Mouse (Mus musculus) liver, embryonic 16.5 days (tissue): ENCODE data around the gene Gm17490. TPM values are rescaled to one million over a fixed set of nuclear protein-coding genes. Genes with fewer than 3 reads are reported as not detected.
"Not testable (repeated sequence)": the region's sequence is repeated elsewhere in the genome, so short reads cannot be mapped to it uniquely, and the experiment has no call there.

ENCODE experiments used
- ATAC-seq: fragments of 200-750 bp; cut with Nextera tagmentation; 2 replicates; pipeline ENCODE4 v1.8.0; 2017; ENCODE audit warnings: low read depth, mild to moderate bottlenecking, moderate number of reproducible peaks, moderate library complexity
- H3K27ac ChIP-seq: fragments of 300-500 bp; sonication (generic); 2 replicates; pipeline ENCODE4 v1.5.1; 2014; ENCODE audit warnings: mild to moderate bottlenecking, low read length
- H3K27me3 ChIP-seq: fragments of 300-500 bp; sonication (generic); 2 replicates; pipeline ENCODE4 v1.6.1; 2014; ENCODE audit warnings: low read depth, low read length, mixed read lengths; ENCODE audit not compliant: control insufficient read depth, insufficient read depth
- H3K36me3 ChIP-seq: fragments of 300-500 bp; sonication (generic); 2 replicates; pipeline ENCODE4 v1.6.1; 2014; ENCODE audit warnings: mild to moderate bottlenecking; ENCODE audit not compliant: control insufficient read depth, insufficient read depth
- H3K4me1 ChIP-seq: fragments of 300-500 bp; sonication (generic); 2 replicates; pipeline ENCODE4 v1.6.1; 2014; ENCODE audit warnings: low read depth, low read length, mixed read lengths; ENCODE audit not compliant: control insufficient read depth
- H3K4me2 ChIP-seq: fragments of 300-500 bp; sonication (generic); 2 replicates; pipeline ENCODE4 v1.6.1; 2014; ENCODE audit warnings: low read depth, low read length, mixed read lengths
- H3K4me3 ChIP-seq: fragments of 300-500 bp; sonication (generic); 2 replicates; pipeline ENCODE4 v1.5.1; 2014; ENCODE audit warnings: low read depth, mild to moderate bottlenecking, low read length
- H3K9ac ChIP-seq: fragments of 300-500 bp; sonication (generic); 2 replicates; pipeline ENCODE4 v1.6.1; 2014; ENCODE audit warnings: low read depth, low read length
- H3K9me3 ChIP-seq: fragments of 300-500 bp; sonication (generic); replicated peaks from 2 replicates; pipeline ENCODE4 v1.6.1; 2016; ENCODE audit warnings: low read length; ENCODE audit not compliant: control insufficient read depth
- WGBS: fragments of 180-500 bp; shearing (Covaris S2); extraction: QIAGEN DNeasy Blood & Tissue Kit; methylation state at CpG from one replicate; pipeline ENCODE4 v1.1.7; 2014; ENCODE audit not compliant: insufficient replicate concordance; 5-methylcytosine and 5-hydroxymethylcytosine counted together
- polyA plus RNA-seq: library from polyadenylated mRNA; unstranded; fragments of >200 nt; fragmentation: Nextera tagmentation; extraction: Ambion mirVana; gene quantifications from 2 replicates; pipeline ENCODE4 v1.2.1, GENCODE M21; 2015

Gene Gm17490
- polyA plus RNA-seq, 1 experiment from 2014 or later: not detected

DNA sequence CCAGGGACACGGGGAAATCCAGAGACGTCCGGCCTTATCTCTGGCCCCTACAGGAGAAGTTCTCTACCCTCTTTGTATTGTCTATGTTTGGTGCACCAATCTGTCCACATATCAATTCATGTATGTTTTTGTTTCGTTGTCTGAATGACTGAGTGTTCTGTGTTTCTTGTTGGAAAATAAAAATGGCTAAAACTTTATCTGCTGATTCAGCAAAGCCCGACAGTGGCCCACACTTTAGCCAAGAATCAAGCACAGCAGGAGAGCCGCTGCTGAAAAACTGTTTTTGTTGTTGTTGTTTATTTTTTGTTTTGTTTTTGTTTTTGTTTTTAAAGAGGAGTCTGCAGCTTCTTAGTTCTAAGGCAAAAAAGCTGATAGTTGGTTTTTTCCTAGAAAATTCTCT is 13.1 kb downstream of the Gm17490 start:
- not testable (repeated sequence) for H3K27me3 ChIP-seq, H3K9ac ChIP-seq, H3K9me3 ChIP-seq, H3K36me3 ChIP-seq, H3K4me2 ChIP-seq, ATAC-seq, H3K27ac ChIP-seq, H3K4me1 ChIP-seq, H3K4me3 ChIP-seq
- 69% methylated on average over 6 of the region's 6 CpGs for WGBS

DNA sequence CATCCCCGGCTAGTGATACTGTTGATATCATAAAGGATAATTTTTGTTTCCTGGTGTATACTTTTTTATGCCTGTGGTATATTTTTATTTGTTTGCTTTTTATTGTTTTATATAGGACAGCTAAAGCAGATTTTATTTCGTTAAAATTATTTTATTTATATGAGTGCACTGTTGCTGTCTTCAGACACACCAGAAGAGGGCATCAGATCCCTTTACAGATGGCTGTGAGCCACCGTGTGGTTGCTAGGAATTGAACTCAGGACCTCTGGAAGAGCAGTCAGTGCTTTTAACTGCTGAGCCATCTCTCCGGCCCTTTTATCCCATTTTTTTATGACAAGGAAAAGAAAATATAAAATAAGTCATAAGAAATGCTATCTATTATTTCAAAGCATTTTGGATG is 19.3 kb downstream of the Gm17490 start:
- H3K27me3 ChIP-seq, H3K9ac ChIP-seq, H3K27ac ChIP-seq, H3K4me1 ChIP-seq, H3K36me3 ChIP-seq, ATAC-seq, H3K9me3 ChIP-seq, H3K4me2 ChIP-seq, H3K4me3 ChIP-seq: not testable (repeated sequence)
- WGBS: 54% methylated on average over 4 of the region's 4 CpGs

DNA sequence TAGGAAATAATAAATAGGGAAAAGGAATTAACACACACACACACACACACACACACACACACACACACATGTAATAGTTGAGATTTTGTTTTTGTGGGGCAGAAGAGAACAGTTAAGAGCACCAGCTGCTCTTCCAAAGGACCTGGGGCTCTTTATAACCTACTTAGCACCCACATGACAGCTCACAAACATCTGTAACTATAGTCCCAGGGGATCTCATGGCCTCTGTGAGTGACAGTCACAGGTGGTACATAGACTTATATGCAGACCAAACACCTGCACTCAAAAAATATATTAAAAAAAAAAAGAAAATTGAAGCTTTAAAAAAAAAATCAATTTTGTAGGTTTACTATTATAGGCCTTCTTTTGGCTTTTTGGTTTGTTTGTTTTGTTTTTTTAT is 21.2 kb downstream of the Gm17490 start:
- Histone ChIP-seq H3K4me3 (no peak overlapping the region), H3K9me3 (no peaks in the 10 kb centered on the region), H3K4me2 (no peak overlapping the region), H3K4me1 (peaks cover 11% of the 10 kb centered on the region), H3K27me3 (no peaks in the 10 kb centered on the region), H3K9ac (no peak overlapping the region), H3K36me3 (peaks cover 3% of the 10 kb centered on the region; the same call in 1 of the 2 replicates), H3K27ac (no peak overlapping the region)
- ATAC-seq: no peak

DNA sequence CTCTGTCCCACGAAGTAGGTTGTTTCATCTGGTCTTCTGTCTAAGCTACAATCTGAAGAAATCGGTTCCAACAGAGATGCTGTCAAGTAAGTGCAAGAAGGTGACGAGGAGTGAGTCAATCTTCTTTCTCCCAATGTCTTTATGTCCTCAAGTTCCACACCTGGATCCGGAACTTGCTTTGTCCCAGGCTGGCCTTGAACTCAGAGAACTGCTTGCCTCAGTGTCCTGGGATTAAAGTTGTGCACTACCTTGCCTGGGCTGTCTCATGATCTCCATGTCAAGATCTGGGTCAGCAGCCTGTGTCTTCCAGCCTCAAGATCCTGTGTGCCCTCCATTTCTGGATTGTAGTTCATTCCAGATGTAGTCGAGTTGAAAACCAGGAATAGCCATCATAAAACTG is 22.0 kb downstream of the Gm17490 start, which contains the start of gene Rbm17:
Rbm17 (minus strand) TSS at position 101 of the 400 bp plus-strand sequence.
- peak within 1 kb of the TSS; percentile 95 for H3K4me3 ChIP-seq
- WGBS: 69% methylated on average over 5 of the region's 5 CpGs
- no peak for ATAC-seq

DNA sequence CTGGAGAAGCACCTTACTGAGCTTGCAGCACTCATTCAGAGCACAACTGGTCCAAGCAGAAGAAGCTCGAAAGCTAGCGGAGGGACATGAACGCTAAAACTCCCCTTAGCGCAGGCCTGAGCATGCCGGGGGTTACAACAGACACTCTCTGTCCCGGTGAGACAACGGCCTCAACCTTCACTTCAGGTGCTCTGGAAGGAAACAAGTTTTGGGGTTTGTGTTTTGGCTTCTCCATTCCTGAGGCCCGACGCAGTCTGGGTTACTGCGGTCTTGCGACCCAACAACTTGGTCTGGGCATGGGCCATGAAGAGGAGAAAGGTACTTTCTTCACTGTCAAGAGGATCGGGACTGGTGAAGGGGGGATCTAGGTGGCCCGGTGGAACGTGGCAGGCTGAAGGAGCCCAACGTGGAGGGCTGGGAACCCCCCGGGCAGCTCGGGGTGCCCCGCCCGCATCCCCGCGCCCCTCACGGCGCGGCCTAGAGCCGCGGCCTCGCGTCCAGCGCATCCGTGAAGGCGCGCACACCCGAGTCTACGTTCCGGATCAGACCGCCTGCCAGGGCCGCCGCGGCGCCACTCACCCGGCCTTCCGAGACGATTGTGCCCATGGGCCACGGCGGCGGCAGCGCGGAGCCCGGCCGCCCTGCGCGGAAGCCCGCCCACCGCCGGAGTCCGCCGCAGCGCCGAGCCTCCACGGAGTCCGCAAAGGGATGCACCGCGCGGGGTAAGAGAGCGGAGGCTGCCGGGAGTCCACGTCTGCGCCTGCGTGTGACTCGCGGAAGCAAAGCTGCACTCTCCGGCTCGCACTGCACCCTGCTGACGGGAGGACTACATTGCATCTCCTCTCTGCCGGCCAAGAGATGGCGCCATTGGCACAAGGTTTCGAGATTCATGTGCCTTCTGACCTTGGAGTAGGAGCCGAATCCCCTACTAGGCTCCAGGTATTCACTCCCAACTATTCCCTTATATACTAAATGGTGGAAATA is 23.3 kb downstream of the Gm17490 start:
- H3K27ac ChIP-seq: peak overlapping the region; percentile 48
- no peaks in the 10 kb centered on the region for H3K9me3 ChIP-seq
- peak overlapping the region; percentile 95 for H3K9ac ChIP-seq
- under 1% methylated on average over 78 of the region's 78 CpGs for WGBS
- H3K36me3 ChIP-seq: peaks cover 5% of the 10 kb centered on the region
- H3K4me1 ChIP-seq: peaks cover 11% of the 10 kb centered on the region
- peak; percentile 99 for ATAC-seq
- H3K4me2 ChIP-seq: peak overlapping the region; percentile 82
- peak overlapping the region; percentile 95 for H3K4me3 ChIP-seq
- no peaks in the 10 kb centered on the region for H3K27me3 ChIP-seq

More for the DNA sequence above, 22.0 kb downstream of the Gm17490 start, which contains the start of gene Rbm17:
- H3K27me3 ChIP-seq: no peaks in the 10 kb centered on the region
- H3K36me3 ChIP-seq: peaks cover 3% of the 10 kb centered on the region; the same call in 1 of the 2 replicates
- peak within 1 kb of the TSS; percentile 48 for H3K27ac ChIP-seq
- H3K4me1 ChIP-seq: peaks cover 11% of the 10 kb centered on the region
- H3K4me2 ChIP-seq: peak within 1 kb of the TSS; percentile 82
- no peaks in the 10 kb centered on the region for H3K9me3 ChIP-seq
- peak within 1 kb of the TSS; percentile 95 for H3K9ac ChIP-seq

DNA sequence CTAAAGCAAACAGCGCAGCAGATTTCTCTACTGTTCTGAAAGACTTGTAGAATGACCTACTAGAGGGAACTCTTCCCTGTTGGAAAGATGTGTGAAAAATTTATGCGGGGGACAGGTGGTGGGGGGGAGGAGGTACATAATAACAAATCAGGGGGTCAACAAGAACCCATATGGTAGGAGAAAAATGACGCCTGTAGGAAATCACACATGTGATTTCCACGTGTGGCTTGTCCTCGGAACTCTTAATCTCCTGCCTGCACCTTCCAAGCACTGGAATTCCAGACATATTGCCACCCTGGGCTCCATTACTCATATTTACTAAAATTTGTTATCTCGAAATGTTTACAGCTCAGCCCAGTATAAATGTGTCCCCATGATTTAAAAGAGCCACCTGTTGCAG is 24.3 kb downstream of the Gm17490 start:
- Histone ChIP-seq H3K27ac (no peak overlapping the region), H3K4me1 (peaks cover 11% of the 10 kb centered on the region), H3K9me3 (no peaks in the 10 kb centered on the region), H3K4me3 (peak overlapping the region; percentile 95), H3K27me3 (no peaks in the 10 kb centered on the region), H3K9ac (peak overlapping the region; percentile 95), H3K4me2 (peak overlapping the region; percentile 82), H3K36me3 (peaks cover 11% of the 10 kb centered on the region)
- WGBS: 66% methylated on average over 6 of the region's 6 CpGs
- ATAC-seq: no peak

DNA sequence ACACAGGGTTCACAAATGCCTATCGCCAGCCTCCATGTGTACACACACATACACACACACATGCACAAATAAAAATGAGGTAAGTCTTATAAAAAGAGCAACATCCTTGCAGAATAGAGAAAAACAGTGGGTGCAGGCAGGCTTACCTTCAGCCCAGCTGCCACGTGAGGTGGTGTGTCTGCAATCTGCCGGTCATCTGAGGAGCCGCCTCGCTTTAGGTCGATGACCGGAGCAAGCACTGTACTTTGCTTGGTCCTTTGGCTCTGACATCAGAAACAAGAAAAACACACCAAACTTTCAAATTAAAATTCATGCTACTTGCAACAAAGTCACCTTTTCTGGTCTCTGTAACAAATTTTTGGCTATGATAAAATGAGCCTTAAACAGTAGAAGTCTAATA is 28.2 kb downstream of the Gm17490 start:
- Histone ChIP-seq H3K9ac (no peak overlapping the region), H3K4me2 (no peak overlapping the region), H3K4me1 (peaks cover 11% of the 10 kb centered on the region), H3K4me3 (no peak overlapping the region), H3K27ac (no peak overlapping the region), H3K36me3 (peaks cover 30% of the 10 kb centered on the region), H3K27me3 (no peaks in the 10 kb centered on the region), H3K9me3 (no peaks in the 10 kb centered on the region)
- 86% methylated on average over 7 of the region's 7 CpGs for WGBS
- ATAC-seq: no peak

DNA sequence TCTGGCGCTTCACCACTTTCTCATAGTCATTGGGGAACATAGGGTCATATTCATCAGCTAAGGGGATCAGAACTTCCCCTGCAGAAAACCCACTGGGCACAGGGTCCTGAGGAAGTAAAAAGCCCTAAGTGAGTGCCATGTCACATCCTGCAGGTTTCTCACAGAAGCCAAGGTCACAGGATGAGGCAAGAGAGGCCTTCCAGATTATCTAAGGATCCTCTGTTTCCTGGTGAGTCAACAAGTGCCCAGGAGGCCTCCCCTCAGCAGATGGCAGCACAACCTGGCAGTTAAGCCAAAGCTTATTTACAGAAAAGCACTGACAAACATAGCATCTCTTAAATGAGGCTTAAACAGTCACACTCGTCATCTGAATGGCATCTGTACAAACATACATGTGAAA is 29.4 kb downstream of the Gm17490 start:
- H3K27me3 ChIP-seq: no peaks in the 10 kb centered on the region
- H3K4me3 ChIP-seq: no peak overlapping the region
- H3K9ac ChIP-seq: no peak overlapping the region
- H3K36me3 ChIP-seq: peaks cover 34% of the 10 kb centered on the region
- no peak overlapping the region for H3K27ac ChIP-seq
- peaks cover 5% of the 10 kb centered on the region for H3K4me1 ChIP-seq
- 60% methylated on average over 2 of the region's 2 CpGs for WGBS
- H3K9me3 ChIP-seq: no peaks in the 10 kb centered on the region
- ATAC-seq: peak; percentile 48; the same call in 1 of the 2 replicates
- H3K4me2 ChIP-seq: no peak overlapping the region

DNA sequence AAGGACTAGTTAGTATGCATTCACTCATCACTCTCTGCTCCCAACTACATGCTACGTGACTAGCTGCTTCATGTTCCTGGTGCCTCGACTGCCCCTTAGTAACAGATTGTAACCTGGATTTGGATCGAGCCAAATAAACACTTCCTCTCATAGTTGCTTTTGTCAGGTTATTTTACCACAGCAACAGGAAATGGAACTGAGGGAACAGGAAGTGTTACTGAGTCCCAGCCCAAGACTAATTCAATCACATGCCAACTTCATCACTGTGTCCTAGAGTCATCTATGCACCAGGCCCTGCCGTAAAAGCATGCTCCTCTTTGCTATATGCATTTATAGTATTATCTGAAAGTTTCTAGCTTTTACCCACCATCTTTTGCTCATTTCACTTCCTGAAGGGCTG is 38.1 kb downstream of the Gm17490 start:
- no peak overlapping the region for H3K27ac ChIP-seq

More for the DNA sequence above, 38.1 kb downstream of the Gm17490 start:
- Histone ChIP-seq H3K36me3 (peaks cover 39% of the 10 kb centered on the region), H3K9me3 (no peaks in the 10 kb centered on the region), H3K4me2 (no peak overlapping the region), H3K4me3 (no peak overlapping the region), H3K9ac (no peak overlapping the region), H3K4me1 (no peaks in the 10 kb centered on the region), H3K27me3 (no peaks in the 10 kb centered on the region)
- ATAC-seq: peak; percentile 43; the same call in 1 of the 2 replicates
- WGBS: 67% methylated on average over 4 of the region's 4 CpGs
